Mouse (Mus musculus) C2C12 (cell line): ENCODE data around the gene Btn1a1.

Experiments used
- CEBPB ChIP-seq: IDR thresholded peaks from one replicate; pipeline ENCODE4 v1.6.1; 2011; ENCODE audit warnings: low read depth, mild to moderate bottlenecking, control low read depth, moderate library complexity
- CTCF ChIP-seq: IDR thresholded peaks from one replicate; pipeline ENCODE4 v1.5.1; 2011; ENCODE audit not compliant: control insufficient read depth, insufficient read depth, insufficient read length
- MYOD1 ChIP-seq: IDR thresholded peaks from one replicate; pipeline ENCODE4 v1.6.1; 2011; ENCODE audit warnings: low read depth; ENCODE audit not compliant: control insufficient read depth, insufficient read length
- USF1 ChIP-seq: IDR thresholded peaks from one replicate; pipeline ENCODE4 v1.6.1; 2011; ENCODE audit warnings: low read depth, mild to moderate bottlenecking, control low read depth, moderate library complexity

GRCm38 (mm10) chr13:23515281-23515680, 49.6 kb upstream of the Btn1a1 start:
- TF ChIP-seq CTCF (no peak), USF1 (no peak), CEBPB (no peak), MYOD1 (no peak)
